Mouse (Mus musculus) intestine, embryonic 15.5 days (tissue): ENCODE results near the gene Olfr1442. TPM values are rescaled to one million over a fixed set of nuclear protein-coding genes. Genes with fewer than 3 reads are reported as not detected.
"Not testable (repeated sequence)": the region's sequence is repeated elsewhere in the genome, so short reads cannot be mapped to it uniquely, and the experiment has no call there.

Experiments used
- ATAC-seq: fragments of 200-750 bp; cut with Nextera tagmentation; 2 replicates; pipeline ENCODE4 v1.8.0; 2017; ENCODE audit warnings: moderate TSS enrichment, moderate library complexity
- H3K27ac ChIP-seq: fragments of 300-500 bp; sonication (generic); 2 replicates; pipeline ENCODE4 v1.5.1; 2015; ENCODE audit warnings: mild to moderate bottlenecking, inconsistent platforms
- H3K27me3 ChIP-seq: fragments of 300-500 bp; sonication (generic); replicated peaks from 2 replicates; pipeline ENCODE4 v1.6.1; 2015; ENCODE audit warnings: inconsistent platforms
- H3K36me3 ChIP-seq: fragments of 300-500 bp; sonication (generic); 2 replicates; pipeline ENCODE4 v1.6.1; 2015; ENCODE audit warnings: inconsistent platforms
- H3K4me1 ChIP-seq: fragments of 300-500 bp; sonication (generic); replicated peaks from 2 replicates; pipeline ENCODE4 v1.6.1; 2015; ENCODE audit warnings: inconsistent platforms
- H3K4me2 ChIP-seq: fragments of 300-500 bp; sonication (generic); replicated peaks from 2 replicates; pipeline ENCODE4 v1.6.1; 2015; ENCODE audit warnings: mild to moderate bottlenecking, inconsistent platforms
- H3K4me3 ChIP-seq: fragments of 300-500 bp; sonication (generic); replicated peaks from 2 replicates; pipeline ENCODE4 v1.5.1; 2015; ENCODE audit warnings: inconsistent platforms
- H3K9ac ChIP-seq: fragments of 300-500 bp; sonication (generic); 2 replicates; pipeline ENCODE4 v1.6.1; 2015; ENCODE audit warnings: inconsistent platforms
- H3K9me3 ChIP-seq: fragments of 300-500 bp; sonication (generic); 2 replicates; pipeline ENCODE4 v1.6.1; 2016; ENCODE audit warnings: inconsistent platforms
- WGBS: fragments of 180-500 bp; shearing (Covaris S2); methylation state at CpG from one replicate; pipeline ENCODE4 v1.1.7; 2015; 5-methylcytosine and 5-hydroxymethylcytosine counted together
- polyA plus RNA-seq: library from polyadenylated mRNA; unstranded; fragments of >200 nt; fragmentation: Nextera tagmentation; extraction: Ambion mirVana; gene quantifications from 2 replicates; pipeline ENCODE4 v1.2.1, GENCODE M21; 2015

Olfr1442 gene
- not detected in 2 replicates for polyA plus RNA-seq

GRCm38 (mm10) chr19:12670139-12670538 lies at the start of gene Olfr1442:
TSS of gene Olfr1442 (plus strand) at chr19:12670439.
- Histone ChIP-seq H3K4me1 (no peaks in the 10 kb centered on the region), H3K9me3 (no peaks in the 10 kb centered on the region), H3K4me3 (no peak within 1 kb of the TSS), H3K27me3 (no peaks in the 10 kb centered on the region), H3K4me2 (no peak within 1 kb of the TSS), H3K36me3 (no peaks in the 10 kb centered on the region), H3K9ac (no peak within 1 kb of the TSS), H3K27ac (no peak within 1 kb of the TSS)
- no peak for ATAC-seq

GRCm38 (mm10) chr19:12633176-12633575 lies 37.1 kb upstream of the Olfr1442 start, which contains the start of gene Glyat:
TSS of gene Glyat (plus strand) at chr19:12633308.
- Histone ChIP-seq H3K27ac (no peak within 1 kb of the TSS), H3K36me3 (no peaks in the 10 kb centered on the region), H3K4me3 (no peak within 1 kb of the TSS), H3K27me3 (no peaks in the 10 kb centered on the region), H3K9me3 (no peaks in the 10 kb centered on the region), H3K4me1 (no peaks in the 10 kb centered on the region), H3K9ac (no peak within 1 kb of the TSS), H3K4me2 (no peak within 1 kb of the TSS)
- ATAC-seq = peak; percentile 61; the same call in 1 of the 2 replicates
- 58% methylated on average over 4 of the region's 4 CpGs for WGBS

- ATAC-seq = no peak
- Histone ChIP-seq H3K4me1 (no peaks in the 10 kb centered on the region), H3K36me3 (no peaks in the 10 kb centered on the region), H3K9ac (no peak overlapping the region), H3K4me2 (no peak overlapping the region), H3K27me3 (no peaks in the 10 kb centered on the region), H3K27ac (no peak overlapping the region), H3K4me3 (no peak overlapping the region), H3K9me3 (no peaks in the 10 kb centered on the region)
- 88% methylated on average over 3 of the region's 3 CpGs for WGBS
Observed at GRCm38 (mm10) chr19:12634259-12634658, 36.0 kb upstream of the Olfr1442 start.

- H3K4me2 ChIP-seq = no peak overlapping the region
- H3K4me3 ChIP-seq = no peak overlapping the region
- ATAC-seq = no peak
- H3K9ac ChIP-seq = no peak overlapping the region
- WGBS = 89% methylated on average over 4 of the region's 4 CpGs
- H3K4me1 ChIP-seq = no peaks in the 10 kb centered on the region
- no peak overlapping the region for H3K27ac ChIP-seq
- H3K27me3 ChIP-seq = no peaks in the 10 kb centered on the region
- H3K36me3 ChIP-seq = no peaks in the 10 kb centered on the region
- H3K9me3 ChIP-seq = no peaks in the 10 kb centered on the region
Observed at GRCm38 (mm10) chr19:12634963-12635362, 35.3 kb upstream of the Olfr1442 start.

- H3K9me3 ChIP-seq = no peaks in the 10 kb centered on the region
- 63% methylated on average over 3 of the region's 3 CpGs for WGBS
- H3K27ac ChIP-seq = no peak overlapping the region
- no peaks in the 10 kb centered on the region for H3K4me1 ChIP-seq
- no peaks in the 10 kb centered on the region for H3K27me3 ChIP-seq
- H3K4me2 ChIP-seq = no peak overlapping the region
- H3K9ac ChIP-seq = no peak overlapping the region
- H3K36me3 ChIP-seq = no peaks in the 10 kb centered on the region
- ATAC-seq = no peak
- no peak overlapping the region for H3K4me3 ChIP-seq
Observed at GRCm38 (mm10) chr19:12636863-12637262, 33.4 kb upstream of the Olfr1442 start.

- no peaks in the 10 kb centered on the region for H3K9me3 ChIP-seq
- no peak overlapping the region for H3K4me2 ChIP-seq
- no peaks in the 10 kb centered on the region for H3K36me3 ChIP-seq
- ATAC-seq = no peak
- no peak overlapping the region for H3K4me3 ChIP-seq
- H3K27me3 ChIP-seq = no peaks in the 10 kb centered on the region
- H3K27ac ChIP-seq = no peak overlapping the region
- H3K9ac ChIP-seq = no peak overlapping the region
- 76% methylated on average over 1 of the region's 1 CpGs for WGBS
- no peaks in the 10 kb centered on the region for H3K4me1 ChIP-seq
Observed at GRCm38 (mm10) chr19:12638049-12638448, 32.2 kb upstream of the Olfr1442 start.

GRCm38 (mm10) chr19:12649511-12649910 lies 20.7 kb upstream of the Olfr1442 start:
- H3K4me1 ChIP-seq = no peaks in the 10 kb centered on the region
- H3K4me3 ChIP-seq = no peak overlapping the region
- no peak for ATAC-seq
- H3K4me2 ChIP-seq = no peak overlapping the region
- H3K9me3 ChIP-seq = no peaks in the 10 kb centered on the region
- no peaks in the 10 kb centered on the region for H3K36me3 ChIP-seq
- no peak overlapping the region for H3K9ac ChIP-seq
- H3K27ac ChIP-seq = no peak overlapping the region
- H3K27me3 ChIP-seq = no peaks in the 10 kb centered on the region

- WGBS = 88% methylated on average over 1 of the region's 1 CpGs
- Histone ChIP-seq H3K4me3 (no peak overlapping the region), H3K27ac (no peak overlapping the region), H3K27me3 (no peaks in the 10 kb centered on the region), H3K9ac (no peak overlapping the region), H3K36me3 (no peaks in the 10 kb centered on the region), H3K4me1 (no peaks in the 10 kb centered on the region), H3K4me2 (no peak overlapping the region), H3K9me3 (no peaks in the 10 kb centered on the region)
- no peak for ATAC-seq
Observed at GRCm38 (mm10) chr19:12666156-12666555, 4.1 kb upstream of the Olfr1442 start.

- not testable (repeated sequence) for H3K27me3 ChIP-seq, H3K36me3 ChIP-seq, H3K27ac ChIP-seq, H3K4me1 ChIP-seq, H3K9ac ChIP-seq, H3K4me3 ChIP-seq, H3K9me3 ChIP-seq, ATAC-seq, H3K4me2 ChIP-seq
- 94% methylated on average over 3 of the region's 3 CpGs for WGBS
Observed at GRCm38 (mm10) chr19:12668601-12669000, 1.6 kb upstream of the Olfr1442 start.

GRCm38 (mm10) chr19:12671051-12671450 lies 812 bp downstream of the Olfr1442 start:
- WGBS = 82% methylated on average over 4 of the region's 4 CpGs
- no peaks in the 10 kb centered on the region for H3K9me3 ChIP-seq
- H3K4me3 ChIP-seq = no peak overlapping the region
- no peak overlapping the region for H3K9ac ChIP-seq
- no peak overlapping the region for H3K4me2 ChIP-seq
- no peak overlapping the region for H3K27ac ChIP-seq
- H3K27me3 ChIP-seq = no peaks in the 10 kb centered on the region
- no peak for ATAC-seq
- H3K4me1 ChIP-seq = no peaks in the 10 kb centered on the region
- H3K36me3 ChIP-seq = no peaks in the 10 kb centered on the region

GRCm38 (mm10) chr19:12677812-12678211 lies 7.6 kb downstream of the Olfr1442 start, which contains the start of gene Olfr1443:
TSS of gene Olfr1443 (plus strand) at chr19:12678112.
- Histone ChIP-seq H3K27ac (no peak within 1 kb of the TSS), H3K9ac (no peak within 1 kb of the TSS), H3K36me3 (no peaks in the 10 kb centered on the region), H3K4me2 (no peak within 1 kb of the TSS), H3K4me3 (no peak within 1 kb of the TSS), H3K4me1 (no peaks in the 10 kb centered on the region), H3K27me3 (no peaks in the 10 kb centered on the region), H3K9me3 (no peaks in the 10 kb centered on the region)
- no peak for ATAC-seq
- WGBS = 62% methylated on average over 3 of the region's 3 CpGs

- no peaks in the 10 kb centered on the region for H3K4me1 ChIP-seq
- no peaks in the 10 kb centered on the region for H3K27me3 ChIP-seq
- H3K9me3 ChIP-seq = no peaks in the 10 kb centered on the region
- H3K9ac ChIP-seq = no peak overlapping the region
- H3K4me2 ChIP-seq = no peak overlapping the region
- ATAC-seq = peak; percentile 92
- no peak overlapping the region for H3K27ac ChIP-seq
- H3K36me3 ChIP-seq = no peaks in the 10 kb centered on the region
- H3K4me3 ChIP-seq = no peak overlapping the region
Observed at GRCm38 (mm10) chr19:12684638-12685037, 14.4 kb downstream of the Olfr1442 start.

- no peak for ATAC-seq
- Histone ChIP-seq H3K9ac (no peak overlapping the region), H3K4me2 (no peak overlapping the region), H3K36me3 (no peaks in the 10 kb centered on the region), H3K27ac (no peak overlapping the region), H3K9me3 (no peaks in the 10 kb centered on the region), H3K4me3 (no peak overlapping the region), H3K27me3 (no peaks in the 10 kb centered on the region), H3K4me1 (no peaks in the 10 kb centered on the region)
Observed at GRCm38 (mm10) chr19:12685231-12685630, 15.0 kb downstream of the Olfr1442 start.
